Mouse (Mus musculus) olfactory bulb, adult 2 months (tissue): ENCODE results near the gene Me1. TPM values are rescaled to one million over a fixed set of nuclear protein-coding genes. Genes with fewer than 3 reads are reported as not detected.

ENCODE experiments used
- H3K27ac ChIP-seq: fragments of 200-500 bp; 2 replicates; pipeline ENCODE4 v1.5.1; 2012; ENCODE audit warnings: low read depth, low read length; ENCODE audit not compliant: insufficient read depth
- H3K4me1 ChIP-seq: fragments of 200-500 bp; 2 replicates; pipeline ENCODE4 v1.6.1; 2012; ENCODE audit warnings: low read length; ENCODE audit not compliant: control insufficient read depth, insufficient read depth
- H3K4me3 ChIP-seq: fragments of 200-500 bp; 2 replicates; pipeline ENCODE4 v1.5.1; 2012; ENCODE audit warnings: mild to moderate bottlenecking, low read depth, low read length, moderate library complexity; ENCODE audit not compliant: insufficient read depth
- CTCF ChIP-seq: fragments of 200-500 bp; IDR thresholded peaks from 2 replicates; pipeline ENCODE4 v1.5.1; 2012; ENCODE audit warnings: low read depth, mild to moderate bottlenecking, low read length, moderate library complexity; ENCODE audit not compliant: insufficient read depth
- POLR2A ChIP-seq: fragments of 200-500 bp; IDR thresholded peaks from 2 replicates; pipeline ENCODE4 v1.6.1; 2012; ENCODE audit warnings: mild to moderate bottlenecking, low read depth, low read length, moderate library complexity; ENCODE audit not compliant: insufficient read depth
- WGBS: fragments of 180-500 bp; shearing (Covaris S2); methylation state at CpG from one replicate; pipeline ENCODE4 v1.1.7; 2018; 5-methylcytosine and 5-hydroxymethylcytosine counted together
- polyA plus RNA-seq: library from polyadenylated mRNA; stranded (reverse); fragments of >200 nt; gene quantifications from 2 replicates; pipeline ENCODE4 v1.2.4, GENCODE M21; 2012; ENCODE audit warnings: low replicate concordance; ENCODE audit not compliant: missing spikeins, insufficient read depth, insufficient read length

Gene Me1
- polyA plus RNA-seq, 1 experiment: not detected

DNA sequence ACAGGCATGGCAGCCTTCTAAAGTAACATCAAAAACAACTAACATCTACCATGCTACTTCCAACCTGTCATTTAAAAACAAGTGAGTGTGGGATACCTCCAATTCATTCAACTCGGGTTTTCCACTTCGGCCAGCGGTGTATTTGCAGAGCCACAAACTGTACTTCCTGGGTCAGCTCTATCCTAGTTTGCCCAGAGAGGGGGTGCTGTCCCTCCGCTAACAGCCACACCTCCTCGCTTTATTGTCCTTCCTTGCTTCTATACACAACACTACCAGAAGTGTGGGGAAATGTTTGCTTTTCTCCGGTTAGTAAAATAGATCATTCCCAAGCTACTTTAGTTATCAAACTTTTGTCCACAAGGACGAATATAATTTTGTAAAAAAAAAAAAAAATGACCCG is 124.8 kb downstream of the Me1 start:
- H3K4me1 ChIP-seq: peaks cover 8% of the 10 kb centered on the region
- 11% methylated on average over 8 of the region's 8 CpGs for WGBS
- TF ChIP-seq CTCF (no peak), POLR2A (no peak)
- H3K27ac ChIP-seq: no peak overlapping the region
- H3K4me3 ChIP-seq: peak overlapping the region; percentile 20; the same call in 1 of the 2 replicates

- TF ChIP-seq POLR2A: no peak
- TF ChIP-seq CTCF: no peak
- Histone ChIP-seq H3K4me3 (no peak overlapping the region), H3K4me1 (peaks cover 8% of the 10 kb centered on the region), H3K27ac (no peak overlapping the region)
- 61% methylated on average over 10 of the region's 10 CpGs for WGBS
These were observed 125.4 kb downstream of the Me1 start for GRCm38 (mm10) chr9:86570261-86570890.

DNA sequence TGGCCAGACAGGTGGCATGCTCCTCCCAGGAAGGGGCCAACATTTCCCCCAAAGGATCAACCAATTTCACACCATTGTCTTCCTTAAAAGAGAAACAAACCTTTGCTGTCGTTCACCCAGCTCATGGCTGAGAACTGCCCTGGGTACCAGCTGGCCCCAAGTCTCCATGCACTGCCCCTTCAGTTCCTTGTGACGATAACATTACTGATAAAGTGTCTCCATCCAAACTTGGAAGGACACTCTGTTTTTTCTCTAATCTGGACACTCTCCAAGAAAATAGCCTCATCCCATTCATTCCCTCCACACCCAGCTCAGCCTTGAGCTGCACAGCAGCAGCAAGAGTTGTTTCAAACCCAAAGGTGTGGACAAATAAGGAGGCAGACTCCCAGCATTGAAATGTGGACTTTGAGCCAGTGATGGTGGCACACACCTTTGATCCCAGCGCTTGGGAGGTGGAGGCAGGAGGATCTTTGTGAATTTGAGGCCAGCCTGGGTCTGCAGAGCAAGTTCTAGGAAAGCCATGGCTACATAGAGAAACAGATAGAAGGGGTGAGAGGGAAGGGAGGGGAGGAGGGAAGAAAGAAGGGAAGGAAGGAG is 126.3 kb downstream of the Me1 start:
- TF ChIP-seq CTCF: no peak
- TF ChIP-seq POLR2A: no peak
- H3K27ac ChIP-seq: no peak overlapping the region
- 91% methylated on average over 3 of the region's 3 CpGs for WGBS
- peaks cover 8% of the 10 kb centered on the region for H3K4me1 ChIP-seq
- H3K4me3 ChIP-seq: no peak overlapping the region

DNA sequence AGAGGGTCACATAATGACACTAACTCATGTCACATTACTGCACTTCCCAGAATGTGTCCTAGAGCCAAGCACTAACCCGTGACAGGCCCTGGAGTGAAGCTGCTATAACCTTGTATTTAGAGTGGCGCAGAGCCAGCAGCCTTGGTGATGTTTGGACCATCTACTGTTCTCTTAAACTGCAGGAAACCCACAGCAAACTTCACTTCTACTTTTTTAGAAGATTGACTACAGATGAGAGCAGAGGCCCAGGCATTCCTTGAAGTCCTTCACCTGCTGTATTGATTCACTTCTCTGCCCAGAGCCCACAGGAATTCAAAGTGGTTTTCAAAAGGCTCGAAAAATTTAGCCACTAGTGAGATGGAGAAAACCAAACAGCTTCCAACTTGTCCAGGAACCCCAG is 135.2 kb downstream of the Me1 start:
- no peak overlapping the region for H3K4me3 ChIP-seq
- H3K27ac ChIP-seq: no peak overlapping the region
- no peaks in the 10 kb centered on the region for H3K4me1 ChIP-seq
- no peak for TF ChIP-seq CTCF
- TF ChIP-seq POLR2A: no peak
- 76% methylated on average over 3 of the region's 3 CpGs for WGBS

GRCm38 (mm10) chr9:86554641-86555040 is 141.1 kb downstream of the Me1 start:
- Histone ChIP-seq H3K27ac (no peak overlapping the region), H3K4me3 (no peak overlapping the region), H3K4me1 (no peaks in the 10 kb centered on the region)
- WGBS: 81% methylated on average over 4 of the region's 4 CpGs
- TF ChIP-seq POLR2A (no peak), CTCF (no peak)

DNA sequence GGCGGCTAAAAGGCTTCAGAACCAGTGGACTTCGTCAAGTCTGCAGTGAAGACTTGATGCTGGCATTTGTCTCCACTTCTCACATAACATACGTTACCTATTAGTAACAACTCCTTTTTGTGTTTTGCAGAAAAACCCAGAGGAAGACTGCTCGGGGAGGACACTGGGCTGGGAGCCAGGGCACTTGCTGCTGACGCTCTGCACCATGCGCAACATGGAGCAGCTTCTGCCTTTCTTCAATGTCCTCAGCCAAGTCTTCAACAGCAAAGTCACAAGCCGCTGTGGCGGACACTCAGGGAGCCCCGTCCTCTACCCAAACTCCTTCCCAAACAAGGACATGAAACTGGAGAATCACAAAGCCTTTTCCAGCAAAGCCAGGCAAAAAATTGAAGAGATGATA is 141.9 kb downstream of the Me1 start:
- Histone ChIP-seq H3K4me1 (no peaks in the 10 kb centered on the region), H3K4me3 (no peak overlapping the region), H3K27ac (no peak overlapping the region)
- no peak for TF ChIP-seq CTCF
- TF ChIP-seq POLR2A: no peak
- 72% methylated on average over 9 of the region's 9 CpGs for WGBS

DNA sequence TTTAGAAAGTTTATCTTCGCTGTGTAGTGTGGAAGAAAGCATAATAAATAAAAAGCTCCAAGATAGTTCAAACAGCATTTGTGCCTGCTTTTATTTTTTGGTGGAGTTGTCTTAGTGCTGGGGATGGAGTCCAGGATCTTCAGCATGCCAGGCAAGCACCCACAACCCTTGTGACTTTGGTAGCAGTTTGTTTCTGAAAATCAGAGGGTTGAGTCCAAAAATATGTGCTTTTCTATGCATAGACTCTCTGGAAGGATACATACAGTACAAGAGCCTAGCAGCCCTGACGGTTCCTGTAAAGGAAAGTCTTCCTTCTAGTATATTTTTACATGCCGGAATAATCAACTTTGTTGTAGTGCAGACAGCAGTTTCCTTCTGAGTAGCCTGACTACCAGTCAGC is 145.0 kb downstream of the Me1 start:
- WGBS: 90% methylated on average over 3 of the region's 3 CpGs

GRCm38 (mm10) chr9:86549637-86550162 is 146.1 kb downstream of the Me1 start:
- 87% methylated on average over 5 of the region's 5 CpGs for WGBS
- H3K4me1 ChIP-seq: no peaks in the 10 kb centered on the region
- H3K4me3 ChIP-seq: no peak overlapping the region
- TF ChIP-seq POLR2A (no peak), CTCF (no peak)
- no peak overlapping the region for H3K27ac ChIP-seq

More for the DNA sequence above, 145.0 kb downstream of the Me1 start:
- H3K4me1 ChIP-seq: no peaks in the 10 kb centered on the region
- no peak overlapping the region for H3K27ac ChIP-seq
- H3K4me3 ChIP-seq: no peak overlapping the region
- TF ChIP-seq POLR2A (no peak), CTCF (no peak)

DNA sequence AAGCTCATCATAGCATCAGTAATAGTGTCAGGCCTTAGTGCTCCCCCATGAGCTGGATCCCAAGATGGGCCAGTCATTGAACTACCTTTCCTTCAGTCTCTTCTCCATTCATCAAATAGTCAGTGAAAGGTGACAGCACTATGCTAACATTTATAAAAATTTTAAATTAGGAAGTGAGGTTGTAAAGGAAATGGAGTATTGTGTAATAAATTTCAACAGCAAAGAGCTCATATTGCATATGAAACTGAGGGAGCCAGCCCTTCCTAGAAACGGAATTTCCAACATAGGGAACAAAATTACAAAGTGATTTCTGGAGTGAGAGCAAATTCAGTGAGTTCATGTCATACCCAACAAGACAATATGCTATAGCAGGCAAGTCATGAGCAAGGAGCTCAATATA is 151.2 kb downstream of the Me1 start:
- Histone ChIP-seq H3K27ac (no peak overlapping the region), H3K4me3 (no peak overlapping the region), H3K4me1 (no peaks in the 10 kb centered on the region)
- no peak for TF ChIP-seq CTCF
- 78% methylated on average over 1 of the region's 1 CpGs for WGBS
